Mouse (Mus musculus) T-cell, adult 2 months (primary cell): ENCODE measurements around the gene Ciz1.

ENCODE experiments used
- DNase-seq: peaks from one replicate; pipeline ENCODE4 v3.0.0; 2022; ENCODE audit warnings: low spot score

Ciz1 gene

DNA sequence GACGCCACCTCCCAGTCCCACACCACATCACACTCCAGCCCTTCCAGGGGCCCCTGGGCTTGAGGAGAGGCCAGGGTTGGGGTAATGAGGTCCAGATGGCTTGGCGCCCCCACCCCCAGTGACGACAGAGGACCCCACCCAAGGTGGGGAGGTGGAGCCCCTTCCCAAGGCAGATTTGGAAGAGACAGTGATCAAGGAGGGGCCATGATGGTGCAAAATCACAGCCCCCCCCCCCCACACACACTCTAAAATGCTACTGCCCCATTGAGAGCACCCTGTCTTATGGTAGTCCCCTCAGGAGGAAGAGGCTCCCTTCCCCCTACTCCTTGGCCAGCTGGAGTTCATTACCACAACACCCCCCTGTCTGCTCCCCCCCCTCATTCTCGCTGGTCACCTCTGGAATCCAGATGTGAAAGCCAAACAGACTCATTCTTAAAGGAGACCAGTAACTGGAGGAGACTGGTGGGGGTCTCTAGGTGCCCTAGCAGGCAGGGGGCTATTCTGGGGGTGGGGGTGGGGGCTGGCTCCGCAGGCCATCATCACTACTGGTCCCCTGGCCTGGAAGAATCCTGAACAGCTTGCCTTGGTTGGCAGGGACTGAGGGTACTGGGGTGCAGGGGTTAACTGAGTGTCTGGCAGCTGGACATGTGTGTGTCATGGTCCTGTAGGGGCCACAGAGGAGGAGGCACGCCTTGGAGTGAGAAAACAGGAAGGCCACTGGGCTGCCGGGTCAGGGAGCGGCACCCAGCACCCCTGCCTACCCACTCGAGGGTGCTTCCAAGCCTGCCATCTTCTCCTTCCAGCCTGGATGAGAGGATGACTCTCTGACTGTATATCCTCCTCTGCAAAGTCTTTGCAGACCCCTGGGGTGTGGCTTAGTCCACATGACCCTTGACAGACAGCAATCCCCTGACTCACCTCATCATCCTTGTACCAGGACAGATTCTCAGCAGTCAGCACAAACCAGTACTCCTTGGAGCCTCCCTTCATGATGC is 32.2 kb upstream of the Ciz1 start:
- DNase-seq, result no peak

DNA sequence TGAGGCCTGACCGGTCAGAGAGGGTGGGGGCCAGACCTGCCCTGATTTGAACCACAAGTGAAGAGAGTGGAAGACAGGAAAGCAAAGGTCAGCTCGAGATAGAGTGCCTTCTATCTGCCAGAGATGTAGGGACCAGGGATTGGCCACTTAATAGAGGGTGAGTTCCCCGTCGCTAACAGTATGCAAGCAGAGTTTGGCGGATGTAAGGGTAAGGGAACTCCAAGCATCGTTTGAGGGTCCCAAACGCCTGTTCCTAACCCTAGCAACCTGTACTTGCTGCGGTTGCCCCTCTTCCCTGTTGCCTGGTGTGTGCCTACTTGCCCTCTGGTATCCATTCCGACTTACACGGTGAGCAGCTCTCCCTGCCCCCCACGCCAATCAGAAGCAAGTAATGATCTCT is 31.4 kb upstream of the Ciz1 start:
- no peak for DNase-seq

DNA sequence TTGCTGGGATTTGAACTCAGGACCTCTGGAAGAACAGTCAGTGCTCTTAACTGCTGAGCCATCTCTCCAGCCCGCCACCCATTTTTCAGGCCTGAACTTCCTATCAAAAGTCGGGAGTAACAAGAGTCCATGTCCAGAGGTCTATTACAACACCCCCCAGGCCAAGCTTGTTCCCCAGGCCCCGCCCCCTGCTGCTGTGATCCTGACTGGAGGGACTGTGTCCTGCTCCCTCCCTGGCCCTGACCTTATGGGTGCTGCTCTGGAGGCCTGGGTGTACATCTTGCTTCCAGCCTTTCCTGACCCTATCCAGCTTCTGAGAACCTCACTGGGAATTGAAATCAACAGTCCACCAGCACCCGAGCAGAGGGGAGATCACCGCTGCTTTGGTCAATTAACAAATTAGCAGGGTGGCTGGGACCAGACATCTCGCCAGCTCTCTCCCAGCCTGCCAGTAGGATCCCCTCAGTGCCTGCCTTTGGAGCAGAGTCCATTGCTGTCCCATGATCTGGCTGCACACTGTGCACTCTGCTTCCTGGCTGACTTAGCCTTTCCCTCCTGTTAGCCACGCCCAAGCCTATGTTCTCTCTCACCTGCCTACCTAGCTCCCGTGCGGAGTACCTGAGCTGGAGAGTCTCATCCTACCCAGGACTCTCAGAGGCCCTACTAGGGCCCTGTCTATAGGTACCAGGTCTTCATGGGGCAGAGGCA is 30.4 kb upstream of the Ciz1 start:
- DNase-seq, result no peak

DNA sequence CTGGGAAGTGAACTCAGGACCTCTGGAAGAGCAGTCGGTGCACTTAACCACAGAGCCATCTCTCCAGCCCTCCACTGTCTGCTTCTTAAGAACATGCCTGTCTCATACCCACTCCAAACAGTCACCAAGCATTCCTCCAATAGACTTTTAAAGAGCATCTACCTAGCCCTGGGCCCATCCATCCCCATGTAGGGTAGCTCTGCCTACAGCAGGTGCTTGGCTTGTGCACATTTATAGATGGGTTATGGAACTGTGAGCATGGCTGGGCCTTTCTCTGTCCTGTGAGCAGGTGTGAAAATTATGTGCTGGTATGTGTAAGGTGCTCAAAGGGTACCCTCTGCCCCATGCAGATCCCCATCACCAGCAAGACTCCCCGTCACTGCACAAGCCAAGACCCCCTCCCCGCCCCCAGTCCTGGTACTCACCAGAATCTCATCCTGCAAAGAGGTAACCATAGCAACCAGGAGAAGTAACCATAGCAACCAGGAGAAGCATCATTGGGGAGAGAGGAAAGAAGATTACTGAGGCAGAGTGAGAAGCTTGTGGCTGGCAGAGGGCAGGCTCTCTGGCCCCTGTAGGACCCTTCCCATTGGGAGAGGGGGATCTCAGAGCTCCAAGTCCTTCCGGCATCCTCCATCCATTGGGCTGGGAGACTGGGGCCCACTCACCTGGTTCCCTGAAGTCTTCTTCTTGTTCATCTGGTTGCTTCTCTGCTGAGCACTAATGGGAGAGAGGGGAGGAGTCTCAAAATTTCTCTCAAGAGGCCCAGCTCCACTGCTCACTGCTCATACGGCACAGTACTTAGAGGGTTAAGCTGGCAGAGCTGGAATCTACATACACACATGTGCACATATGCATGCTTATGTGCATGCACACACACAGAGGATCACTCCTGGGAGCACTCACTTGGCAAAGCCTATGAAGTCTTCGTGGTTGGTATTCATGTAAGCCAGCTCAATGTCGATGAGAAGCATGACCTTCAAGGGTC is 29.1 kb upstream of the Ciz1 start:
- DNase-seq, result no peak

DNA sequence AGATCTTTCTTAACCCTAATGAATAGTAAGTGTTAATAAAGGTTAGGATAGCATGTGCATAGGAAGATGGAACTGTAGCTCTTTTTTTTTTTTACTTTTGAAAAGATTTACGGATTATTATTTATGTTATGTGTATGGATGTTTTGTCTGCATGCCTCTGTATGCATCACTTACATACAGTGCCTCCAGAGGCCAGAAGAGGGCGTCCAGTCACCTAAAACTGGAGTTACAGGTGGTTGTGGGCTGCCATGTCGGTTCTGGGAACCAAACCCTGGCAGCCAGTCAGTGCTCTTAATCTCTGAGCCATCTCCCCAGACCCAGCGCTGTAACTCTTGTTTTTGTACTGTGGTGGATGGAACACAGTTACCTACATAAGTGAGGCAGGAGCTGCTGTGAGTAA is 27.8 kb upstream of the Ciz1 start:
- DNase-seq, result no peak

DNA sequence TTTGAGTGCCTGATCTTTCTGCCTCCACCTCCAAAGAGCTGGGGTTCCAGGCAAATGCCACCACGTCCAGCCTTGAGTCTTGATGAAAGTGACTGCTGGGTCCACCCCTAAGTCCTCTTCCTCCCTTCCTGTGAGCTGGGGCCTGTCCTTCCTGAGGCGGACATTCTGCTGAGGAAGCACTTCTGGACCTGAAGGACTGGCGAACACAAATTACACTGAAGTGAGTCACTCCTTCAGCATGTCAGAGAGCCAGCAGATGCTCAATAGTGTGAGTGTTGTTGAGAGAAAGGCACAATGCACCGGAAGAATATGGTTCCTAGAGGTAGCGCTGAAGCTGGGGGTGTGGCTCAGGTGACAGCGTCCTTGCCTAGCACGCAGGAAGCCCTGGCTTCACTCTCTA is 26.8 kb upstream of the Ciz1 start:
- no peak for DNase-seq

DNA sequence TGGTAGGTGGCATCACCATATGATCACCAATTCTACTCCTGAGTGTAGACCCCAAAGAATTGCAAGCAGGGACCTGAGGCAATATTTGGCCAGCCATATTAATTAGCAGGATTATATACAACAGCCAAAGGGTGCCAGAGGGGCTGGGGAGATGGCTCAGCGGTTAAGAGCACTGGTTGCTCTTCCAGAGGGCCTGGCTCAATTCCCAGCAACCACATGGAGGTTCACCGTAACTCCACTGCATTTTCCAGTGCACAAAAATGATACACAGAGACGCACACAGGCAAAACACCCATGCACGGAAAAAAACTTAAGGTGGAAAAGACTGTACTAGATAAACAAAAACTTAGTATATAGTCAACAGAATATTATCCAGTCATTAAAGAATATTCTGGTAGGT is 24.9 kb upstream of the Ciz1 start:
- no peak for DNase-seq

DNA sequence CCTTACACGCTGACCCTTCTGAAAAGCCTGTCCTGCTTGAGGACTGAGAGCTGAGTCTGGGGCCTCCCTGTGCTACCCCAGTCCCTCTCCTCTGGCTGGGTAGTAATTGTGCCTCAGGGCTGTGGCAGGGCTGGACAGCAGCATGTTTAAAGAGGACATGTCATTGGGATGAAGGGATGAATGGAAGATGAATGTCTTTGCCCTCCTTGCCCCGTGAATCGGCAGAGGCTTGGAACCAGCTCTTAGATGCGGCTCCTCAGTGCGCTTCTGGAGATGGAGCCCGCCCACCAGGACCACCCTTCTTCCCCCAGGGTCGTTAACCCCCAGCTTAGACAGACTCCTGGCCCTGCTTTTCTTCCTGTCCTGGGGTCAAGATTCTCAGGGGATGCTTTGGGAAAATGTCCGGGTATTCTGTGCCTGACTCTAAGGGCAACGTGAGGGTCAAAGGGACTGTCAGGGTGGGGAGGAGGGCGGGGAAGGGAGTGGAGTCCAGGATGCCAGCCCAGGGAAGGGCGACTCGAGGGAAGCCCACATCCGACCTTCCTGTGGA is 23.1 kb upstream of the Ciz1 start:
- no peak for DNase-seq

DNA sequence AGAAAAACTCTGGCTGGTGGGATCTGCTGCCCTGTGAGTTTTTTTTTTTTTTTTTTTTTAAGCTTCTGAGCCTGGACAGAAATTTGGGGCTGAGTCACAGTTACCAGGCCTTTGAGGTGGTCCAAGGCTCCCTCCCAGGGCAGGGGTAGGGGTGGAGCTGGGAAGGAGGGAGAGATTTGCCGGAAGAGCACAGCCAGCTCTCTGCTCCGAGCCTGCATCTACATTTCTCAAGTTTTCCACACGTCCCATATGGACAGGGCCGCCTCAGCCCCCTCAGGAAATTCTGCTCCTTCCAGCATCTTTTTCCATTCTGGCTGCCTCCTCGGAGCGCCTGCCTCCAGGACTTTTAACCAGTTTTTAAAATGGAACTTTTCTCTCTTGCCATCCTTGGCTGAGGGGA is 22.6 kb upstream of the Ciz1 start:
- no peak for DNase-seq

DNA sequence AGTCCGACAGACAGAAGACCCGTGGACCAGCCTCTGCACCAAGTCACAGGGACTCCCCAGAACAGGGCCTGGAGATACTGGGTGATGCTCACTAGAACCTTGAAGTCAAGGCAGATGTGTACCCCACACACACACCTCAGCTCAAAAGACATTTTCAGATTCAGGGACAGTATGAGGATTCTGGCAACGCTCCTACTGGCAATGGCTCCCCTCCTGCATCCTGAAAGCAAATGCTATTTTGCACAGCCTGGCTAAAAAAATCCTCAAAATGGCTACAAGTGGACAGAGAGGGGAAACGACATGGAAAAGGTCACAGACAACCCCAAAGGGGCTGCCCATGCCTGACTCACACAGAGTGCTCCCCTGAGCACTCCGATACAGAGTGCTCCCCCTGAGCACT is 20.0 kb upstream of the Ciz1 start:
- no peak for DNase-seq

DNA sequence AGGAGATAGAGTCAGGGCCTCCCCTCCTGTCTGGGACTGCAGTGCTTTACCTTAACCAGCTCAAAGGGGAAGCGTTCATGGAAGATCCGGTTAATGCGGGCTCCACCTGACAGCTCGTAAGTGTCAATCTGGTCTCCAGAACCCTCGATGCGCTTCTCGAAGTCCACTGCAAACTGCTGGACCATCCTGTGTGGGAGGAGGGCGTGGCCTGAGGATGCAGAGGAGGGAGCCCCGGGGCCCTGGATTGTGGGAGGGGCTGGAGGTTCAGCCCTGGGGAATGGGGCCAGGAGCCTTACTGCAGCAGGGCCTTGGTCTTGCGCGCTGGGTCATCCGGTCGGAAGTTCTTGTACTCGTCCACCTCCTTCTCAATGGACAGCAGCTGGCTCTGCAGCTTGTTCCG is 16.2 kb upstream of the Ciz1 start:
- no peak for DNase-seq

DNA sequence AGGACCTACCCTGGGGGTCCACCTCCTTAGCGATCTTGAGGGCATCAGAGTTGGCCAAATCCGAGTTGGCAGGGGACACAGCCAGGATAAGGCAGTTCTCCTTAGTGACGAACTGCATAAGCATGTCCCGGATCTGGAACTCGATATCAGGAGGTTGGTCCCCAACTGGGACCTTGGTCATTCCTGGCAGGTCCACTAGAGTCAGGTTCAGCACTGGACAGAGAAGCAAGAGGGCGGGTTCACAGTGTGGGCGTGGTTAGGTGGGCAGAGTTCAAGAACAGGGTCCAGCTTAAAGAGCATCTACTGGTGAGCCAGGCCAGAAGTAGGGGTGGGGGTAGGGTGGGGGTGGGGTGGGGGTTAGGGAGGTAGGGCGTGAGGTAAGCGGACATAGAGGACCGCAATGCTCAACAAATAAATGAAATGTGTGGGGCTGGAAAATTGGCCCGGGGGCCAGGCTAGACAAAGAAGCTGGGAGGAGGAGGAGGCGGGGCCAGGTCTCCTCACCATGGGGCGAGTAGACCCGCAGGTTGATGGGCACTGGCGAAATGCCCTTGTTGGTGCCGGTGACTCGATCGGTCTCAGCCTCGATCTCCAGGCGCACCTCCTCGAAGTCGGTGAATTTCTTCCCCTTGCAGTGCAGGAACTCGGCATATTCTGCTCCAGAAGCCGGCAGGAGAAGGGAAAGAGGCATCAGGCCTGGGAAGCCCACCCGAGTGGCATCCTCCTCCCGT is 12.1 kb upstream of the Ciz1 start:
- DNase-seq, result no peak

DNA sequence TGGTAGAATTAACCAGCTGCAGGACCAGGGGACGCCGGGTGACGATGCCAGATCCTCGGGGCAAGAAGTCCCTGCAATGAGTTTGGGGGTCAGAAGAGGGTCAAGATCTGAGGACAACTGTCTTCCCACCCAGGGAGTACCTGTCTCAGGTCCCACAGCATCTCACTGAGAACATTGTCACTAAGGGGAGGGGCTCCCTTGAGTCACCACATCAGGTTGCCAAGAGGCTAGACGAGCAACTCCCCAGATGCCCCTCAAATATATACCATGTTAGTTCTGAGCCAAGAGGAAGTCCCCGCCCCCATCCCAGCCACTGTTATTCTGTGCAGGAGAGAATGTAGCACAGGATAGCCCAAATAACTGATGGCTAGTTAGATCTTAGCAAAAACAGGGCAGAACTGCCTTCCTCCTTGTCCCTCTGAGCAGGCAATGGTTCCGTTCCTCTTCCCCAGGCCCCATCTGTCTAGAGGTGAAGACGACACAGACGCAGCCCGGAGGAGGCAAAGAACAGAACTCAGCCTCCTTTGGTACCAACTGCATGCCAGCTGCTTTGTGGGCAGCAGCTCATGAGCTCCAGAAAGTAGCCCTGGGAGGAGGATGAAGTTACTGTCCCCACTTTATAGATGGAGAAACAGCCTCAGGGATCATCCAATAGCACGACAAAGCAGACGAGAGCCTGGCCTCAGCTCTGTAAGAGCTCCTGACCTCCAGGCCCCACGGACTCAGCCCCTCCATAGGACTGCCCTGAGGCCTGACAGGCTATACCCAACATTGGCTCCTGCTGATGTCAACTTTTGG is 11.1 kb upstream of the Ciz1 start:
- no peak for DNase-seq

DNA sequence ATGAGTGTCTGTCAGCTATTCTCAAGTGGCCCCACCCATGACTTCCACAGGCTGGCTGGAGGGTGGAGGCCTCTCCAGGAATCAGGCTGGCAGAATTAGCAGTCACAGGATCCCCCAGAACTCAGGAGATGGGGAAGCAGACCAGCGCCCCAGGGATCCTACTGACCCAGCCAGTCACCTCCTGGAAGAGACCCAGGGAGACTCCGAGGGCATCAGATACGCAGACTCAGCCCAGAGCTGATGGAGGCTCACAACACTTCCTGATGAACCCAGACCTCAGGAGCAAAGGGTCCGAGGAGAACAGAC is 10.5 kb upstream of the Ciz1 start:
- DNase-seq, result no peak

DNA sequence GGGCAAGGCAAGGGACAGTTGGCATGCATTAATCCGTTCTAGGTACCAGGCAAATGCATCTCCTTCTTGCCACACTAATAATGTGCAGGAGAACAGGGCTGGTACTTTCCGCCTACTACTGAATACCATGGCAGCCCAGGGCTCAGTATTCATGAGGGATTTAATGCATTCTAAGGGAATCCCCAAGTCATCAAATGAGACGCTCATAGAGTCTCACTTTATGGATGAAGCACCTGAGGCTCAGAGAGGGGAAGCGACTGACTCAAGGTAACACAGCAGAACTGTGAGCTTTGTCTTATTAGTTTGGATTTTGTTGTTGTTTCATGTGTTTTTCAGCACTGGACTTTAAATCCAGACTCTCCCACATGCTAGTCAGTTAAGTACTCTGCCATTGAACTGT is 10.1 kb upstream of the Ciz1 start:
- no peak for DNase-seq

DNA sequence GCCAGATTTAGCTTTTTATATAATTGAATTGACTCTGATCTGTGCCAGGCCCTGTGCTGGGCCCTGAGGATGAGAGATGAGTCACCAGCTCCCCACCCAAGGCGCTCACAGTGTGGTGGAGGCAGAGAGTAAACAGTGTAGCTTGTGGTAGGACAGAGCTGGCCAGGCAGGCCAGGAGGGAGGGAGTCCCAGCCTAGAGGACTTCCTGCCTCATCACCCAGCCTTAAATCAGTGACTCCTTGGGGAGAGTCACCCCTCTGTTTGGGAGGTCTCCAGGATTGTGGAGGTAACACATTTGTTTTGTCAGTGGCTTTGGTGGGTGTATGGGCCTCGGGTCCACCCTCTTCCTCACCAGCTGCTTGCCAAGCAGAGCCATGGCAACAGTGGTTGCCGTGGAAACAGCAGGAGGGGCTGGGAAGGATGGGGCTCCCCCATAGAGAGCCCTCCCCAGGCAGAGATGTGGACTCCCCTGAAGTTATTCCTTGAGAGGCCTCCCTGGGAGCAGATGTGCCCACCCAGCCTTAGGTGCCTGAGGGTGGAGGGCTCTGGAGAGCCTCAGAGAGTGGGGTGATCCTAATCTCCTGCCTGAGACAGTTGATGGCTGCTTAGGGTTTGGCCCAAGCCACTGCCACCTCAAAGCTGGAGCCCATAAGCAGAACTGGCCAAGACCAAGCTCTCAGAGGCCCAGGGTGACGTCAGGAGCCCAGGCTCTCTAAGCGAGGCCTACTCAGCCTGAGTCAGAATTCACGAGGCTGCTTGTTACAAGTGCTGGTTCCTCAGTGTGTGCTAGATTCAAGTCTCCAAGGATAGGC is 9.4 kb upstream of the Ciz1 start:
- no peak for DNase-seq

DNA sequence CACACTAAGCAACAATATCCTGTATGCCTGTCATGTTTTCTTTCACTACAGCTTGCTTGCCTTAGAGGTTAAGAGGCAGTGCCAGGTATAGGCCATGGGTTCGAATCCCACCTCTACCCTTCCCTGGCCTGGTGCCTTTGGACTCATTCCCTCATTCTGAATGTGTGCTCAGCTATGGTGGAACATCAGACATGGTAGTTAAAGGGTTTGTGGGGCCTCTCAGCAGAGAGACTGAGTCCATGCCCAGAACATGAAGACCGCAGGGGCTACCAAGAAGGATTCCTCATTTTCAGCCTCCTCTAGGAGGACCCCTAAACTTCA is 8.8 kb upstream of the Ciz1 start:
- no peak for DNase-seq

DNA sequence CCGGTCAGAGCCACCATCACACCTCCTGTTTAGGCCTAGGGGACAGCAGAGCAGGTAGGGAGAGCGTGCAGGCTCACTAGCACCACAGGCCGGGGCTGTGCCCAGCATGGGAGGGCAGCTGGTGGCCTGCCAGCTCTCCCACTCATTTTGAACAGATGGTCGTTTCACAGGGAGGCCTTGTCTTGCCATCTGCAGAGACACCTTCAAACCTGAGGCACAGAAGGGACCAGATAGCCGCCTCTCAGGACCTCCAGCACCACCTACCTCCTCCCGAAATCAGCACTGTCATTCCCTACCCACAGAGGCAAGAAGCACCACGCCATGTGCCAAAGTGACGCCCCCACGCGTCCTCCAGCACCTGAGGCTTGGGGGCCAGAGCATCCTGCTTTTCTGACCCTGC is 8.1 kb upstream of the Ciz1 start:
- DNase-seq, result no peak

DNA sequence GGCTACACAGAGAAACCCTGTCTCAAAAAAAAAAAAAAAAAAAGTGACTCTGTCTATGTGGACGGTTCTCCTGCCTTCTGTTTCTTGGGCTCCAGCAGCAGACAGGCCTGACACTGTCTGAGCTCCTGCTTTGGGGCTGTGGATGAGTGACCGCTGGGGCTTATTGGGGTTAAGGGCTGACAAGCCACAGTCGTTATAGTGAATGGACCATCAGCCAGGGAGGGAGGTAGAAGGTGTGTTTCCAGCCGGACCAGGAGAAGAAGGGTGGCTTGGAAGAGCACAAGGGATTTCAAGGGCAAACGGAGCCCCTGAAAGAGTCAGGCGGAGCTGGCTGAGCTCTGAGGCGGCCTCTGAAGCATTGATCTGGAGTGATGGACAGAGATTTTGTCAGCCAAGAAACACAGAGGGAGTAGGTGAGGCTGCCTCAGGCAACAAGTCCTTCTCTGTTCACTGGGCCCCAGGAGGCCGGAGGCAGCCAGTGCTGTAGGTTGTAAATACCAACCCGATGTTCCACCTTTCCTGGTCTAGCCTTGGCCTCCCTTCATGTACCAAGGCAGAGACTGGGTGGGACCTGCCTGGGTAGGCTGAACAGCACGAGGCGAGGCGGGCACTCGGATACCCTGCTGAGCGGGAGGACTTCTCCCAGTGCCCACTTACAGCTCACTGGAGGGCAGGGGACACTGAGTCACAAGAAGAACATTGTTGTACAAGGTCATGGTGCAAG is 7.4 kb upstream of the Ciz1 start:
- no peak for DNase-seq
